Mouse (Mus musculus) limb, embryonic 10.5 days (tissue): Measurements from ENCODE around the gene Lrrc39. TPM values are rescaled to one million over a fixed set of nuclear protein-coding genes. Genes with fewer than 3 reads are reported as not detected.
A peak's percentile ranks its signal among the peaks of the same experiment; 100 is the strongest.

Source experiments
- DNase-seq: peaks from one replicate; pipeline ENCODE4 v3.0.0-alpha.2; 2017; ENCODE audit warnings: low spot score
- H3K27ac ChIP-seq: fragments of 300-500 bp; sonication (generic); 2 replicates; pipeline ENCODE4 v1.5.1; 2016; ENCODE audit warnings: mild to moderate bottlenecking
- H3K27me3 ChIP-seq: fragments of 300-500 bp; sonication (generic); 2 replicates; pipeline ENCODE4 v1.6.1; 2016; ENCODE audit warnings: low read depth, mild to moderate bottlenecking; ENCODE audit not compliant: poor library complexity, severe bottlenecking
- H3K36me3 ChIP-seq: fragments of 300-500 bp; sonication (generic); 2 replicates; pipeline ENCODE4 v1.6.1; 2016; ENCODE audit warnings: mild to moderate bottlenecking, moderate library complexity
- H3K4me1 ChIP-seq: fragments of 300-500 bp; sonication (generic); 2 replicates; pipeline ENCODE4 v1.6.1; 2016
- H3K4me3 ChIP-seq: fragments of 300-500 bp; sonication (generic); 2 replicates; pipeline ENCODE4 v1.5.1; 2016; ENCODE audit warnings: mild to moderate bottlenecking, moderate library complexity
- H3K9me3 ChIP-seq: fragments of 300-500 bp; sonication (generic); replicated peaks from 2 replicates; pipeline ENCODE4 v1.6.1; 2016; ENCODE audit warnings: mild to moderate bottlenecking
- WGBS: fragments of 180-500 bp; shearing (Covaris S2); methylation state at CpG from one replicate; pipeline ENCODE4 v1.1.7; 2016; 5-methylcytosine and 5-hydroxymethylcytosine counted together
- polyA plus RNA-seq: library from polyadenylated mRNA; unstranded; fragments of >200 nt; fragmentation: Nextera tagmentation; extraction: Ambion mirVana; gene quantifications from 2 replicates; pipeline ENCODE4 v1.2.1, GENCODE M21; 2016

Gene Lrrc39
- polyA plus RNA-seq, 1 experiment from 2014 or later, result 0.61 TPM

- Histone ChIP-seq H3K27me3 (no peaks in the 10 kb centered on the region), H3K36me3 (peaks cover 28% of the 10 kb centered on the region), H3K27ac (no peak overlapping the region), H3K4me3 (no peak overlapping the region), H3K4me1 (no peaks in the 10 kb centered on the region), H3K9me3 (no peaks in the 10 kb centered on the region)
- WGBS, result 71% methylated on average over 3 of the region's 3 CpGs
- no peak for DNase-seq
Observed at GRCm38 (mm10) chr3:116577286-116577685, 14.5 kb downstream of the Lrrc39 start.

- WGBS, result 94% methylated on average over 9 of the region's 9 CpGs
- DNase-seq, result no peak
- Histone ChIP-seq H3K27ac (no peak overlapping the region), H3K4me3 (no peak overlapping the region), H3K9me3 (no peaks in the 10 kb centered on the region), H3K36me3 (peaks cover 75% of the 10 kb centered on the region), H3K4me1 (no peaks in the 10 kb centered on the region), H3K27me3 (no peaks in the 10 kb centered on the region)
Observed at GRCm38 (mm10) chr3:116582201-116582600, 19.4 kb downstream of the Lrrc39 start.

- Histone ChIP-seq H3K4me3 (peak overlapping the region; percentile 91), H3K27me3 (no peaks in the 10 kb centered on the region), H3K36me3 (peaks cover 45% of the 10 kb centered on the region), H3K27ac (peak overlapping the region; percentile 93), H3K9me3 (no peaks in the 10 kb centered on the region), H3K4me1 (peaks cover 14% of the 10 kb centered on the region)
- WGBS, result 2% methylated on average over 22 of the region's 22 CpGs
- no peak for DNase-seq
Observed at GRCm38 (mm10) chr3:116594076-116594727, 31.4 kb downstream of the Lrrc39 start.

GRCm38 (mm10) chr3:116594728-116595602, 32.2 kb downstream of the Lrrc39 start, which contains the start of gene Sass6:
Gene Sass6, plus strand, starts transcription at chr3:116594982.
- H3K9me3 ChIP-seq, result no peaks in the 10 kb centered on the region
- no peaks in the 10 kb centered on the region for H3K27me3 ChIP-seq
- peak within 1 kb of the TSS; percentile 91 for H3K4me3 ChIP-seq
- peaks cover 38% of the 10 kb centered on the region for H3K36me3 ChIP-seq
- whole genome bisulfite sequencing, result under 1% methylated on average over 65 of the region's 65 CpGs
- DNase-seq, result peak; percentile 99
- peak within 1 kb of the TSS; percentile 93 for H3K27ac ChIP-seq
- peaks cover 14% of the 10 kb centered on the region for H3K4me1 ChIP-seq

GRCm38 (mm10) chr3:116595603-116595991, 32.8 kb downstream of the Lrrc39 start:
- Histone ChIP-seq H3K4me1 (peaks cover 14% of the 10 kb centered on the region), H3K27ac (peak overlapping the region; percentile 93), H3K9me3 (no peaks in the 10 kb centered on the region), H3K27me3 (no peaks in the 10 kb centered on the region), H3K36me3 (peaks cover 32% of the 10 kb centered on the region), H3K4me3 (peak overlapping the region; percentile 91)
- no peak for DNase-seq
- WGBS, result 11% methylated on average over 10 of the region's 10 CpGs

GRCm38 (mm10) chr3:116599705-116600104, 36.9 kb downstream of the Lrrc39 start:
- Histone ChIP-seq H3K27me3 (no peaks in the 10 kb centered on the region), H3K9me3 (no peaks in the 10 kb centered on the region), H3K4me1 (peaks cover 6% of the 10 kb centered on the region), H3K36me3 (peaks cover 23% of the 10 kb centered on the region), H3K4me3 (no peak overlapping the region), H3K27ac (no peak overlapping the region)
- DNase-seq, result no peak
- WGBS, result 89% methylated on average over 2 of the region's 2 CpGs

GRCm38 (mm10) chr3:116601005-116601404, 38.2 kb downstream of the Lrrc39 start:
- WGBS, result 88% methylated on average over 5 of the region's 5 CpGs
- no peak overlapping the region for H3K4me3 ChIP-seq
- peaks cover 31% of the 10 kb centered on the region for H3K36me3 ChIP-seq
- H3K9me3 ChIP-seq, result no peaks in the 10 kb centered on the region
- no peak overlapping the region for H3K27ac ChIP-seq
- peaks cover 1% of the 10 kb centered on the region for H3K4me1 ChIP-seq
- DNase-seq, result no peak
- no peaks in the 10 kb centered on the region for H3K27me3 ChIP-seq

GRCm38 (mm10) chr3:116601781-116602180, 39.0 kb downstream of the Lrrc39 start:
- no peak overlapping the region for H3K4me3 ChIP-seq
- 96% methylated on average over 5 of the region's 5 CpGs for WGBS
- DNase-seq, result no peak
- H3K27ac ChIP-seq, result no peak overlapping the region
- H3K27me3 ChIP-seq, result no peaks in the 10 kb centered on the region
- peaks cover 36% of the 10 kb centered on the region for H3K36me3 ChIP-seq
- no peaks in the 10 kb centered on the region for H3K9me3 ChIP-seq
- no peaks in the 10 kb centered on the region for H3K4me1 ChIP-seq

- no peak overlapping the region for H3K27ac ChIP-seq
- no peaks in the 10 kb centered on the region for H3K4me1 ChIP-seq
- no peaks in the 10 kb centered on the region for H3K27me3 ChIP-seq
- H3K4me3 ChIP-seq, result no peak overlapping the region
- no peak for DNase-seq
- no peaks in the 10 kb centered on the region for H3K9me3 ChIP-seq
- peaks cover 47% of the 10 kb centered on the region for H3K36me3 ChIP-seq
- WGBS, result 92% methylated on average over 9 of the region's 9 CpGs
Observed at GRCm38 (mm10) chr3:116604570-116604969, 41.8 kb downstream of the Lrrc39 start.

- Histone ChIP-seq H3K36me3 (peaks cover 71% of the 10 kb centered on the region), H3K9me3 (no peaks in the 10 kb centered on the region), H3K27ac (no peak within 1 kb of the TSS), H3K4me1 (no peaks in the 10 kb centered on the region), H3K27me3 (no peaks in the 10 kb centered on the region), H3K4me3 (no peak within 1 kb of the TSS)
- DNase-seq, result no peak
- 94% methylated on average over 10 of the region's 10 CpGs for WGBS
Observed at GRCm38 (mm10) chr3:116614295-116614892, 51.6 kb downstream of the Lrrc39 start, which contains the start of gene Trmt13. Gene Trmt13, minus strand, starts transcription at chr3:116614587.

GRCm38 (mm10) chr3:116615318-116616068, 52.7 kb downstream of the Lrrc39 start:
- H3K4me3 ChIP-seq, result no peak overlapping the region
- WGBS, result 91% methylated on average over 8 of the region's 8 CpGs
- H3K9me3 ChIP-seq, result no peaks in the 10 kb centered on the region
- peaks cover 71% of the 10 kb centered on the region for H3K36me3 ChIP-seq
- no peaks in the 10 kb centered on the region for H3K27me3 ChIP-seq
- H3K4me1 ChIP-seq, result no peaks in the 10 kb centered on the region
- H3K27ac ChIP-seq, result no peak overlapping the region
- no peak for DNase-seq

- no peaks in the 10 kb centered on the region for H3K27me3 ChIP-seq
- no peak overlapping the region for H3K27ac ChIP-seq
- H3K4me1 ChIP-seq, result no peaks in the 10 kb centered on the region
- peaks cover 82% of the 10 kb centered on the region for H3K36me3 ChIP-seq
- no peak overlapping the region for H3K4me3 ChIP-seq
- 90% methylated on average over 6 of the region's 6 CpGs for WGBS
- DNase-seq, result no peak
- no peaks in the 10 kb centered on the region for H3K9me3 ChIP-seq
Observed at GRCm38 (mm10) chr3:116618855-116619254, 56.1 kb downstream of the Lrrc39 start.
